Mouse (Mus musculus) limb, embryonic 12.5 days (tissue): Measurements from ENCODE around the gene Ptpn12. TPM values are rescaled to one million over a fixed set of nuclear protein-coding genes. Genes with fewer than 3 reads are reported as not detected.

Source experiments
- ATAC-seq: fragments of 200-750 bp; cut with Nextera tagmentation; 2 replicates; pipeline ENCODE4 v1.8.0; 2017; ENCODE audit warnings: low read depth, moderate TSS enrichment; ENCODE audit not compliant: insufficient number of reproducible peaks, insufficient read depth, low FRiP score, low TSS enrichment
- H3K27ac ChIP-seq: fragments of 300-500 bp; sonication (generic); 2 replicates; pipeline ENCODE4 v1.5.1; 2016; ENCODE audit warnings: mild to moderate bottlenecking, moderate library complexity
- H3K27me3 ChIP-seq: fragments of 300-500 bp; sonication (generic); 2 replicates; pipeline ENCODE4 v1.6.1; 2016; ENCODE audit warnings: mild to moderate bottlenecking, moderate library complexity
- H3K36me3 ChIP-seq: fragments of 300-500 bp; sonication (generic); 2 replicates; pipeline ENCODE4 v1.6.1; 2016; ENCODE audit warnings: mild to moderate bottlenecking, moderate library complexity
- H3K4me1 ChIP-seq: fragments of 300-500 bp; sonication (generic); replicated peaks from 2 replicates; pipeline ENCODE4 v1.6.1; 2016
- H3K4me2 ChIP-seq: fragments of 300-500 bp; sonication (generic); 2 replicates; pipeline ENCODE4 v1.6.1; 2016; ENCODE audit warnings: mild to moderate bottlenecking, moderate library complexity
- H3K4me3 ChIP-seq: fragments of 300-500 bp; sonication (generic); replicated peaks from 2 replicates; pipeline ENCODE4 v1.5.1; 2016; ENCODE audit warnings: mild to moderate bottlenecking
- H3K9ac ChIP-seq: fragments of 300-500 bp; sonication (generic); replicated peaks from 2 replicates; pipeline ENCODE4 v1.6.1; 2016; ENCODE audit warnings: mild to moderate bottlenecking, moderate library complexity
- H3K9me3 ChIP-seq: fragments of 300-500 bp; sonication (generic); 2 replicates; pipeline ENCODE4 v1.6.1; 2016; ENCODE audit warnings: mild to moderate bottlenecking, moderate library complexity
- WGBS: fragments of 180-500 bp; shearing (Covaris S2); methylation state at CpG from one replicate; pipeline ENCODE4 v1.1.7; 2016; 5-methylcytosine and 5-hydroxymethylcytosine counted together
- polyA plus RNA-seq: library from polyadenylated mRNA; unstranded; fragments of >200 nt; fragmentation: Nextera tagmentation; extraction: Ambion mirVana; gene quantifications from 2 replicates; pipeline ENCODE4 v1.2.1, GENCODE M21; 2016

Ptpn12 gene
- polyA plus RNA-seq, 1 experiment from 2014 or later, result 25.5 TPM

DNA sequence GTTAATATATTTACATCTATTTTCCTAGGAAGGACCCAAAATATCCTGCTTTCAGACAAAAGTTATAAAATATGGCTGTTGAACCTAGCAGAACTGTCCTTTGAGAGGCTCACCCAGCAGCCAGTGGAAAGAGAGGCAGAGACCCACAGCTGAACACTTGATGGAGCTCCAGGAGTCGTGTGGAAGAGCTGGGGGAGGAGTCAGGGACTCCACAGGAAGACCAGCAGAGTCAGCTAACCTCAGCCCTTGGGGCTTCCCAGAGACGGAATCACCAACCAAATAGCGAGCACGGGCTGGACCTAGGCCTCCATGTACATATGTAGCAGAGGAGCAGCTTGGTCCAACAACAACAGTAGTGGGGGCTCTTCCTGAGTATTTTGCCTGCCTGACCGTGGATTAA, 38.6 kb downstream of the Ptpn12 start:
- Histone ChIP-seq H3K4me1 (no peaks in the 10 kb centered on the region), H3K27ac (no peak overlapping the region), H3K9ac (no peak overlapping the region), H3K4me3 (no peak overlapping the region), H3K9me3 (no peaks in the 10 kb centered on the region), H3K36me3 (peaks cover 65% of the 10 kb centered on the region), H3K4me2 (no peak overlapping the region), H3K27me3 (no peaks in the 10 kb centered on the region)
- WGBS, result 75% methylated on average over 5 of the region's 5 CpGs
- ATAC-seq, result no peak

DNA sequence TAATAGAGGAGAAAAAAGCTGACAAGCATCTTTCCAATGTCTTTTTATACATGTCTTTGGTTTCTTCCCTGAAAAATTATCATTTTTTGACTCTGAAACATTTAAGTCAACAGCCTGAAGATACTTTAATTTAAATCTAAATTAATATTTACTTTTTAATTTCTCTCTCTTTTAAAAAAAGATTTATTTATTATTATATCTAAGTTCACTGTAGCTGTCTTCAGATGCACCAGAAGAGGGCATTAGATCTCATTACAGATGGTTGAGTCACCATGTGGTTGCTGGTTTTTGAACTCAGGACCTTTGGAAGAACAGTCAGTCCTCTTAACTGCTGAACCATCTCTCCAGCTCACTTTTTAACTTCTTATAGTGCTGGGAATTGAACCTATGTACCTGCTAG, 44.8 kb downstream of the Ptpn12 start:
- ATAC-seq, result no peak
- Histone ChIP-seq H3K4me2 (no peak overlapping the region), H3K4me3 (no peak overlapping the region), H3K9me3 (no peaks in the 10 kb centered on the region), H3K9ac (no peak overlapping the region), H3K27ac (no peak overlapping the region), H3K27me3 (no peaks in the 10 kb centered on the region), H3K4me1 (no peaks in the 10 kb centered on the region), H3K36me3 (peaks cover 63% of the 10 kb centered on the region)

DNA sequence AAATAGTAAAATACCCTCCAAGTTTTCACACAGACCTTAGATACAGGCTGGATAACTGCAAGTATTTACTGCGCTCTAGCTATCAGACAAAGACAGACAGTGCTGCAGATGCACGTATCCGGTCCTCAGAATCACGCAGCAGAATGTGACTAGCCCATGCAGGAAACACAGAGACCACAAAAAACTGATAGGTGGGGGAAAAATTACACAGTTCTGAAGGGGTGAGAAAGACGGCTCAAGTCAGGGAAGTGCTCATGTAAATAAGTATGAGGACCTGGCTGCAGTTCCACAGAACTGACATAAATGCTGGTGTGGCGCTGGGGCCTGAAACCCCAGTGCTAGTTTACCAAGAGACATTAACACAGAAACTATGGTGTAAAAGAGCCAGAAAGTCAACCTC, 53.0 kb downstream of the Ptpn12 start:
- Histone ChIP-seq H3K36me3 (peaks cover 81% of the 10 kb centered on the region), H3K9me3 (peaks cover 9% of the 10 kb centered on the region; the same call in 1 of the 2 replicates), H3K27ac (no peak overlapping the region), H3K9ac (no peak overlapping the region), H3K4me1 (no peaks in the 10 kb centered on the region), H3K27me3 (no peaks in the 10 kb centered on the region), H3K4me3 (no peak overlapping the region), H3K4me2 (no peak overlapping the region)
- WGBS, result 93% methylated on average over 6 of the region's 6 CpGs
- no peak for ATAC-seq

DNA sequence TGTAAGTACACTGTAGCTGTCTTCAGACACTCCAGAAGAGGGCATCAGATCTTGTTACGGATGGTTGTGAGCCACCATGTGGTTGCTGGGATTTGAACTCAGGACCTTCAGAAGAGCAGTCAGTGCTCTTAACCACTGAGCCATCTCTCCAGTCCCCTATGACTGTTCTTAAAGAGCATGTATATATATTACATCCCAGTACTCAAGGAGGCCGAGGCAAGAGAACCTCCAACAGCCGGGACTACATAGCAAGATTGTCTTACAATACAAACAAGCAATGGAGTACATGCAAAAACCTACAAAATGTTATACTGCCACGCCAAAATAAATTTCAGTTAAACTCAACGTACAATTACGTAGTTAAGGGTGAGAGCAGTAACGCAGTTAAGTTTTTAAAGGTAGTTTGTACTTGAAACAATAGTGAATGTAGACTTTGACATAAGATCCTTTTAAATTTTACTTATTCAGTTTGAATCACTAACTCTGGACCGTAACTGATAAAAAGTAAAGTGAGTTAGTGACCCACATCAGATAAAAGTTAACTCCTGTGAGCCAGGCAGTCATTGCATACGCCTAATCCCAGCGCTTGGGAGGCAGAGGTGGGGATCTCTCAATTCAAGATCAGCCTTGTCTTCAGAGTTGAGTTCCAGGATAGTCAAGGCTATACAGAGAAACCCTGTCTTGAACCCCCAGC, 53.9 kb downstream of the Ptpn12 start:
- no peak for ATAC-seq
- H3K4me3 ChIP-seq, result no peak overlapping the region
- peaks cover 90% of the 10 kb centered on the region for H3K36me3 ChIP-seq
- H3K9me3 ChIP-seq, result peaks cover 9% of the 10 kb centered on the region; the same call in 1 of the 2 replicates
- no peak overlapping the region for H3K4me2 ChIP-seq
- no peaks in the 10 kb centered on the region for H3K4me1 ChIP-seq
- H3K9ac ChIP-seq, result no peak overlapping the region
- WGBS, result 96% methylated on average over 10 of the region's 10 CpGs
- H3K27ac ChIP-seq, result no peak overlapping the region
- H3K27me3 ChIP-seq, result no peaks in the 10 kb centered on the region

DNA sequence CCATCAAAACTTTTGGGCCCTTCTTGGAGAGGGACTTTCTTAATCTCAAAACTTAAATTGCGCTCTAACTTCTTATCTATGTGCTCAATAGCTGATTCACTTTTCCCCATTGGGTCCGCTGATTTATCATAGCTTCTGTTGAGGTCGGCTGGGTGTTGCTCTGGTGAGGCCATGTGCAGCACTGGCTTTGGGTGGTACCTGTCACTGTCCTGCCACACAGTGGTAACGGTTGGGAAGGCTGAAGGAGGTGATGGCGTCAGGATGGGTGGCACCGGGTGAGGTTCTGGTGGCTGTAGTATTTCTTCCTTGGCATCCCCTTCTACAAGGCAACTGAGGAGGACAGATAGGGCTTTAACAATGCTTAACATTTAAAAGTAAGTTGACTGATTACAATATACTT, 57.3 kb downstream of the Ptpn12 start:
- H3K27ac ChIP-seq, result no peak overlapping the region
- peaks cover 97% of the 10 kb centered on the region for H3K36me3 ChIP-seq
- peaks cover 9% of the 10 kb centered on the region; the same call in 1 of the 2 replicates for H3K9me3 ChIP-seq
- no peaks in the 10 kb centered on the region for H3K27me3 ChIP-seq
- ATAC-seq, result no peak
- no peak overlapping the region for H3K4me2 ChIP-seq
- 94% methylated on average over 6 of the region's 6 CpGs for WGBS
- H3K4me1 ChIP-seq, result no peaks in the 10 kb centered on the region
- no peak overlapping the region for H3K4me3 ChIP-seq
- no peak overlapping the region for H3K9ac ChIP-seq

DNA sequence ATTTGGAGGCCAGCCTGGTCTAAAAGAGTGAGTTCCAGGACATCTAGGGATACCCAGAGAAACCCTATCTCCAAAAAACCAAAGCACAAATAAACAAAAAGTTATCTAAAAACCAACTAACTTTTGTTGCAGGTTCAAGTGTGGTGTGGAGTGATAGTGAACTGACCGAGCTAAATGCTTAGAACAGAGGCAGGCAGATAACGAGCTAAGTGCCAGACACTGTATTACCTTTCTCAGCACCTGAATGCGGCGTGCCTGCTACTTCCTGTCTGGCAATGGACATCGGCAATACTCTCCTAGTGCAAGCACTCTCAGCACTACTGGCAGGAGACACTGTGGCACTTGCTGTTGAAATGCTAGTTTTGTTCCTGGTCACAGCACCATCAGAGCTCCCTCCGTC, 58.2 kb downstream of the Ptpn12 start:
- Histone ChIP-seq H3K9ac (no peak overlapping the region), H3K9me3 (peaks cover 9% of the 10 kb centered on the region; the same call in 1 of the 2 replicates), H3K27me3 (no peaks in the 10 kb centered on the region), H3K4me2 (no peak overlapping the region), H3K36me3 (peaks cover 95% of the 10 kb centered on the region), H3K4me1 (no peaks in the 10 kb centered on the region), H3K4me3 (no peak overlapping the region), H3K27ac (no peak overlapping the region)
- ATAC-seq, result no peak
- WGBS, result 90% methylated on average over 6 of the region's 6 CpGs

DNA sequence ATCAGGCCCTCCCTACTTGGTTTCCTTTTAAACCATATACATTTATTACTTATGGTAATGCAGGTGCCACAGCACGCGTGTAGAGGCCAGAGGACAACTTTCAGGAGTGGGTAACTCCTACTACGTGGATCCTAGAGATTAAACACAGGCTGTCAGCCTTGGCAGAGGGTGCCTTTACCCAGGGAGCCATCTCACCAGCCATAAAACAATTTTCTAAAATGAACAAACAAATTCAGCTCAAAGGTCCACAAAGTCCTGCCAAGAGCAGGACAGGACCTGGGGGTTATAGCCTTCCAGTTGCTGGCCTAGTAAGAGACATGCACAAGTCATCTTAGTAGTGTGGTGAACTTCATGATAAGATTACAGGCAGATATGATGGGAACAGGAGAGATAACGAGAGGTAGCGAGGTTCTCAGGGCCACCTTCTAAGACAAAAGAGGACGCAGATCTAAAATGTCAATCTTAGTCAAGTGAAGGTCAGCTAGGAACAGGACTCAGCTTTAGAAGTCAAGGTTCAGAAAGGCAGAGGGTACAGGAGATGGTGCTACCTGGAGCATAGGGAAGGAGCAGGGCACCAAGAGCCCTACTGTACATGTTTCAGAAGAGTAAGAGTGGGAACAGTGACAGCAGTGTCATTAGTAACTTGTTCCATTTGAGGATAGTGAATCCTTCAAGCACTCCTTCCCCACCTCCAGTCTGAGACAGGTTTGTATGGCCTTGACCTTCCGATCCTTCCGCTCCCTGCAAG, 65.5 kb downstream of the Ptpn12 start:
- Histone ChIP-seq H3K4me1 (no peaks in the 10 kb centered on the region), H3K4me2 (no peak overlapping the region), H3K27ac (no peak overlapping the region), H3K9ac (no peak overlapping the region), H3K4me3 (no peak overlapping the region), H3K36me3 (peaks cover 85% of the 10 kb centered on the region), H3K9me3 (no peaks in the 10 kb centered on the region), H3K27me3 (no peaks in the 10 kb centered on the region)
- ATAC-seq, result no peak
- WGBS, result 94% methylated on average over 8 of the region's 8 CpGs

DNA sequence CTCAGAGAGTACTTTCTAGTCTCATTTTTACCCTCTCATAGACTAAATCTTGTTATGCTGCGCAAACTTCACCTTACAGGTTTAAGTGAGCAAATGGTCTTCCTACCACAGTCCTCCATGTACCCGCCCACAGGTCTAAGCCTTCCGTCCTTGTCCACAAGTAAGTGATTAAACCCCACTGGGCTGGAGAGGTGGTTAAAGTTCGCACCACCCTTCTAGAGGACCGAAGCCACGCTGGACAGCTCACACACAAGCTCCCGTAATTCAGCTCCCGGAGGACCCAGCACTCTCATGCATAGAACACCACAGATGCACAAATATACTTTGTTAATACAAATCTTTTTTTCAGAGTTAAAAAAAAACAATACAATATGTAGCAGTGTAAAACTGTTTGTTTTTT, 69.4 kb downstream of the Ptpn12 start:
- Histone ChIP-seq H3K9me3 (no peaks in the 10 kb centered on the region), H3K4me3 (no peak overlapping the region), H3K4me1 (no peaks in the 10 kb centered on the region), H3K9ac (no peak overlapping the region), H3K27ac (no peak overlapping the region), H3K36me3 (peaks cover 61% of the 10 kb centered on the region), H3K4me2 (no peak overlapping the region), H3K27me3 (no peaks in the 10 kb centered on the region)
- ATAC-seq, result no peak
- 94% methylated on average over 8 of the region's 8 CpGs for WGBS

DNA sequence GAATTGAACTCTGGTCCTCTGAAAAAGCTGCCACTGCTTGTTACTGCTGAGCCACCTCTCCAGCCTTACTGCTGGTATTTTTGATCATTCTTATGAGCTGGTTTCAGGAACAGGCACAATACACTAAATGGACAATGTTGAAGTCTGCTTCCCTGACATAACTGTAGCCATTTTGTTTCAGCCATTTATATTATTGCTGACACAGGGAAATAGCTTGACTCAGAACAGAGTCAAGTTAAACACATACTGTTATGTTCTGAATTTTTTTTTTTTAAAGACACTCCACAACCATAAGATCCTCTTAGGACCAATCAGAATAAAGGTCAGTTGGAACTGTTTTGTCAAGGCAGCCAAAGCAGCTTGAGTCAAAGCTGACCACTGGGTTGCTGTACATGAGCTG, 72.2 kb downstream of the Ptpn12 start:
- H3K36me3 ChIP-seq, result peaks cover 35% of the 10 kb centered on the region
- no peak overlapping the region for H3K9ac ChIP-seq
- H3K9me3 ChIP-seq, result peaks cover 7% of the 10 kb centered on the region; the same call in 1 of the 2 replicates
- H3K4me1 ChIP-seq, result no peaks in the 10 kb centered on the region
- no peak for ATAC-seq
- no peak overlapping the region for H3K27ac ChIP-seq
- H3K27me3 ChIP-seq, result no peaks in the 10 kb centered on the region
- no peak overlapping the region for H3K4me2 ChIP-seq
- no peak overlapping the region for H3K4me3 ChIP-seq

DNA sequence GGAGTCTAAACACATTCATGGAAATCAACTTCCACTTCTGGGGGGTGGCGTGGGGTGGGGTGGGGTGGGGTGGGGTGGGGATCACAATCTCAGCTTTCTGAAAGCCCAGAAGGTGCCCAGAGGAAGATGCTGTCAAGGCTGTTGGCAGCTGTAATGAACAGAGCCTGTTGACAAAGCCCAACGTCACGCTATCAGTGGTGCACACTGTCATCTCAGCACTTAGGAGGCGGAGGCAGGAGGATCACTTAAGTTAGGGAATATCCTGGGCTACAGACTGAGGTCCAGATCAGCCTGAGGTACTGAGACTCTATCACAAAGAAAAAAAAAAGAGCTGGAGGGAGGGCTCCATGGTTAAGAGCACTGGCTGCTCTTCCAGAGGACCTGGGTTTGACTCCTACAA, 81.0 kb downstream of the Ptpn12 start:
- no peak for ATAC-seq
- Histone ChIP-seq H3K9ac (no peak overlapping the region), H3K4me1 (peaks cover 6% of the 10 kb centered on the region), H3K27ac (no peak overlapping the region), H3K9me3 (peaks cover 4% of the 10 kb centered on the region; the same call in 1 of the 2 replicates), H3K27me3 (no peaks in the 10 kb centered on the region), H3K36me3 (no peaks in the 10 kb centered on the region), H3K4me3 (no peak overlapping the region), H3K4me2 (no peak overlapping the region)
- 87% methylated on average over 4 of the region's 4 CpGs for WGBS

DNA sequence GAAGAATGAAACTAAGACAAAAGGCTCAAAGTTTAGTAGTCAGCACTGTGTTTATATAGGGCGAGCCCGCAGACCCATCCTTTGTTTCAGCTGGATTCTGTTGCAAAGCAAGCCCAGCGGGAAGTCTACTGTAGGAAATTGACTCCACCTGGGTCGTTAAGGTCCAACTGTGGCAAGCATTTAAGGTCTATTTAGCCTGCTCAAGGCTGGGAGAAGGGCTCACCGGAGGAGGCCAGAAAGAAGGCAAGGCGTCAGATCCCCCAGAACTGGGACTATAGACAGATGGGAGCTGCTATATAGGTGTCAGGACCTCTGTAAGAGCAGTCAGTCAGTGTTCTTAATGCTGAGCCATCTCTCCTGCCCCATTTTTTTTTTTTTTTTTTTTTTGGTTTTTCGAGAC, 81.7 kb downstream of the Ptpn12 start:
- WGBS, result 16% methylated on average over 7 of the region's 7 CpGs
- peak; percentile 75 for ATAC-seq
- Histone ChIP-seq H3K9ac (no peak overlapping the region), H3K36me3 (no peaks in the 10 kb centered on the region), H3K9me3 (no peaks in the 10 kb centered on the region), H3K27me3 (no peaks in the 10 kb centered on the region), H3K4me3 (no peak overlapping the region), H3K4me2 (no peak overlapping the region), H3K4me1 (peaks cover 6% of the 10 kb centered on the region), H3K27ac (peak overlapping the region; percentile 50; the same call in 1 of the 2 replicates)
